Mouse (Mus musculus) forebrain, embryonic 13.5 days (tissue): ENCODE measurements at regions not wholly inside any gene's neighbourhood (a gene's known extent, or its start where the extent isn't known, plus 50 kb on each side); places are given as distances from the start of the nearest gene placed in this dataset.

Experiments used
- ATAC-seq: fragments of 200-750 bp; cut with Nextera tagmentation; 2 replicates; pipeline ENCODE4 v1.8.0; 2017
- H3K27ac ChIP-seq: fragments of 300-500 bp; sonication (generic); 2 replicates; pipeline ENCODE4 v1.5.1; 2015; ENCODE audit warnings: inconsistent platforms, mild to moderate bottlenecking, moderate library complexity
- H3K27me3 ChIP-seq: fragments of 300-500 bp; sonication (generic); 2 replicates; pipeline ENCODE4 v1.6.1; 2015; ENCODE audit warnings: mild to moderate bottlenecking, inconsistent platforms
- H3K36me3 ChIP-seq: fragments of 300-500 bp; sonication (generic); 2 replicates; pipeline ENCODE4 v1.6.1; 2015; ENCODE audit warnings: mild to moderate bottlenecking, inconsistent platforms; ENCODE audit not compliant: poor library complexity, severe bottlenecking
- H3K4me1 ChIP-seq: fragments of 300-500 bp; sonication (generic); 2 replicates; pipeline ENCODE4 v1.6.1; 2015; ENCODE audit warnings: inconsistent platforms
- H3K4me2 ChIP-seq: fragments of 300-500 bp; sonication (generic); 2 replicates; pipeline ENCODE4 v1.6.1; 2015; ENCODE audit warnings: inconsistent platforms, mild to moderate bottlenecking, moderate library complexity
- H3K4me3 ChIP-seq: fragments of 300-500 bp; sonication (generic); 2 replicates; pipeline ENCODE4 v1.5.1; 2015; ENCODE audit warnings: mild to moderate bottlenecking, inconsistent platforms
- H3K9ac ChIP-seq: fragments of 300-500 bp; sonication (generic); 2 replicates; pipeline ENCODE4 v1.6.1; 2015; ENCODE audit warnings: mild to moderate bottlenecking, inconsistent platforms
- H3K9me3 ChIP-seq: fragments of 300-500 bp; sonication (generic); replicated peaks from 2 replicates; pipeline ENCODE4 v1.6.1; 2016; ENCODE audit warnings: inconsistent platforms
- WGBS: fragments of 180-500 bp; shearing (Covaris S2); methylation state at CpG from one replicate; pipeline ENCODE4 v1.1.7; 2015; 5-methylcytosine and 5-hydroxymethylcytosine counted together

DNA sequence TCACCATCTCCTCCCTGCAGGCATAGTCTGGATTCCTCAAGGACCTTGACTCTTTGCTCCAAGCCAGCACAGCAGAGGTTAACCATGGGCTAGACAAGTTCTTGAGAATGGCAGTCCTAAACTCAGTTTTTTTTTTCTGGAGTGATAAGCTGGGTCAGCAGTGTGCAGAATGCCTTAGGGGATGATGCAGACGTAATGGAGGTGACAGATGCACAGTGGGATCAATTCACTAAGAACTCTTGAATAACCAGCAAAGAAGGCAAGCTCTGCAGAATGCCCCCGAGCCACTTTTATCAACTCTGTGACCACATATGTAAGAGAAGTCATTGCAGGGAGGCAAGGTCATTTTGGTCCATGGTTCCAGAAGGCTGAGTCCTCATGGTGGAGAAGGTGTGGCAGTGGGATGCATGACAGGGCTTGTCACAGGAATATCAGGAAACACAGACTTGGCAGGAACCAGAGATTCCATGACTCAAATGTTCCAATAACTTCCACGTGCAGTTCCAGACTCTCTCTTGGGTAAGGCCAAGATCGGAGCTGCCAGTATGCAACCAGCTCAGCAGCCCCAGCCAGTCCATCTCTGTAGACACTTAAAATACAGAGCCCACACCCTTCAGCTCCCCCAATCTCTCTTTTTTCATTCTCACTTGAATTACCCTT lies 494.3 kb downstream of the Cdh26 start:
- ATAC-seq = no peak
- Histone ChIP-seq H3K9ac (no peak overlapping the region), H3K27me3 (no peaks in the 10 kb centered on the region), H3K36me3 (no peaks in the 10 kb centered on the region), H3K4me2 (no peak overlapping the region), H3K9me3 (no peaks in the 10 kb centered on the region), H3K27ac (no peak overlapping the region), H3K4me1 (peaks cover 15% of the 10 kb centered on the region), H3K4me3 (no peak overlapping the region)
- 77% methylated on average over 4 of the region's 4 CpGs for WGBS

DNA sequence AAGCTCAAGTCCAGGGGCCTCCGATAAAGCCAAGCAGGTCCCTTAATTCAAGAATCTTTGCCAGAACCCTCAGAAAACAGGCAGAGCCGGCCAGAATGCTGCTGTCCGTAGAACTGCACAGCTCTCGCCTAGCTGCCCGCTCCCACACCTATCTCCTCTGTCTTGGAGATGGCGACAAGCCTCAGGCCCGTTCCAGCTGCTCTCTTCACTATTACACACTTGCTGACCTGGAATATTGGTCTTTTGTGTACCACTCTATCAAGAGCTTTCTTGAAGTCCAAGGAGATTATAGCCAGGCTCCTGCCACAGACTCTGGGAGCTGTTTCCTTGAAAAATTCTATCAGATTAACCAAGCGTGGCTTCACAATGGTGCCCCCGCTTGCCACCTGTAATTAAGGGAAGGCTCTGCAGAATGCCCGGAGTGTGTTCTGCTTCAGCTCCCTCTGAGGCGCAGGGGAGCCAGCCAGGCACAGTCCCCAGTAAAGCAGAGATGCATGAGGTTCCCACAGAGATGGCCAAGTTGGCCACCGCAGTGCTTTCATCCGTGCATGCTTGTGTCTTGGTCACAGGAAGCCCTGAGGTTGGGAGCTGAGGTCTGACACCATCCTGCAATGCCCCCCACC lies 496.8 kb downstream of the Cdh26 start:
- Histone ChIP-seq H3K4me3 (no peak overlapping the region), H3K27ac (no peak overlapping the region), H3K4me1 (peaks cover 10% of the 10 kb centered on the region), H3K4me2 (no peak overlapping the region), H3K36me3 (no peaks in the 10 kb centered on the region), H3K27me3 (no peaks in the 10 kb centered on the region), H3K9me3 (no peaks in the 10 kb centered on the region), H3K9ac (no peak overlapping the region)
- no peak for ATAC-seq
- 49% methylated on average over 13 of the region's 13 CpGs for WGBS

DNA sequence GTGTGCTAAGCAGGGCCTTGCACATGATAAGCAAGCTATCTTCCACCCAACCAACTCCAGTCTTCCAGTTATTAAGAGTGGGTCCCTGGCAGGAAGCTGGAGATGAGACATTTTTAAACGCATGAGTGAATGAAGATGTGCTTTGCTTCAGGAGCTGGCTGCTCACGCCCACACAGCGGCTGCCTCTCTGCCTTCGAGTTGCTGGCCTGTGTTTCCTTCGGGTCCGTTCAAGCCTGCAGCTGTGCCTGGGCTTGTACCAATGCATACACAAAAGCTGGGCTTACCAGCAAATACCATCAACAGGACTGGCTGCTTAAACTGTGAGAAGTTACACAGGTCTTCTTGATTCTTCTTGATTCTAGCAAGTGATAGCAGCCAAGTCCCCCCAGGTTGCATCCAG lies 498.7 kb downstream of the Cdh26 start:
- Histone ChIP-seq H3K27ac (no peak overlapping the region), H3K27me3 (no peaks in the 10 kb centered on the region), H3K4me1 (peaks cover 10% of the 10 kb centered on the region), H3K36me3 (no peaks in the 10 kb centered on the region), H3K9me3 (no peaks in the 10 kb centered on the region), H3K4me2 (no peak overlapping the region), H3K4me3 (no peak overlapping the region), H3K9ac (no peak overlapping the region)
- no peak for ATAC-seq
- 83% methylated on average over 6 of the region's 6 CpGs for WGBS

- no peaks in the 10 kb centered on the region for H3K36me3 ChIP-seq
- H3K9me3 ChIP-seq = no peaks in the 10 kb centered on the region
- ATAC-seq = no peak
- no peak overlapping the region for H3K27ac ChIP-seq
- H3K4me3 ChIP-seq = no peak overlapping the region
- peaks cover 10% of the 10 kb centered on the region for H3K4me1 ChIP-seq
- H3K9ac ChIP-seq = no peak overlapping the region
- no peak overlapping the region for H3K4me2 ChIP-seq
- no peaks in the 10 kb centered on the region for H3K27me3 ChIP-seq
- WGBS = 73% methylated on average over 2 of the region's 2 CpGs
Measured at GRCm38 (mm10) chr2:178930125-178930524, 499.8 kb downstream of the Cdh26 start.

- Histone ChIP-seq H3K9me3 (no peaks in the 10 kb centered on the region), H3K9ac (no peak overlapping the region), H3K36me3 (no peaks in the 10 kb centered on the region), H3K4me1 (peaks cover 29% of the 10 kb centered on the region), H3K27ac (no peak overlapping the region), H3K4me2 (no peak overlapping the region), H3K4me3 (no peak overlapping the region), H3K27me3 (no peaks in the 10 kb centered on the region)
- no peak for ATAC-seq
- 26% methylated on average over 6 of the region's 6 CpGs for WGBS
Measured at GRCm38 (mm10) chr2:178948471-178948870, 493.8 kb upstream of the Cdh4 start.

DNA sequence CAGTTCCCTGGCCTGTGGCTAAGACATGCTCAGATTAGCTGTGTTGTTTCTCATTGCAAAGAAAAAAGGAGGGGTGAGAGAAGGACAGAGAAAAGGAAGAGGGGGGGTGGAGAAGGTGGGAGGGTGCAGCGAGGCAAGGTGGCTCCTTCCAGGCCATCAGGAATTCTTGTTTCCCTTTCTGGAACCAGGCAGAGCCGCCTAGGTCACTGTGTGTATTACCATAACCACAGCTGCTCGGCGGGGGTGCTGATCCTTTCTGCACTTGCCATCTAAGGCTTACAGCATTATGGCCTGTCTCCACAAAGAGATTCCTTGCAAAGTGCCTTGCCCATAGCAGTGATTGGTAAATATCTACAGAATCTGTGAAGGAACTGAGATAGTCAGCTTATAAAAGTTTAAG lies 493.1 kb upstream of the Cdh4 start:
- H3K4me1 ChIP-seq = peaks cover 29% of the 10 kb centered on the region
- no peaks in the 10 kb centered on the region for H3K36me3 ChIP-seq
- no peak overlapping the region for H3K27ac ChIP-seq
- H3K9ac ChIP-seq = no peak overlapping the region
- no peak overlapping the region for H3K4me3 ChIP-seq
- no peak for ATAC-seq
- H3K4me2 ChIP-seq = no peak overlapping the region
- no peaks in the 10 kb centered on the region for H3K9me3 ChIP-seq
- no peaks in the 10 kb centered on the region for H3K27me3 ChIP-seq
- WGBS = 39% methylated on average over 4 of the region's 4 CpGs

GRCm38 (mm10) chr2:178950304-178950703 lies 491.9 kb upstream of the Cdh4 start:
- H3K36me3 ChIP-seq = no peaks in the 10 kb centered on the region
- H3K9ac ChIP-seq = no peak overlapping the region
- no peak overlapping the region for H3K4me2 ChIP-seq
- no peak for ATAC-seq
- H3K4me1 ChIP-seq = peaks cover 29% of the 10 kb centered on the region
- no peak overlapping the region for H3K27ac ChIP-seq
- 4% methylated on average over 1 of the region's 1 CpGs for WGBS
- H3K4me3 ChIP-seq = no peak overlapping the region
- no peaks in the 10 kb centered on the region for H3K27me3 ChIP-seq
- H3K9me3 ChIP-seq = no peaks in the 10 kb centered on the region

GRCm38 (mm10) chr2:178954420-178955067 lies 487.7 kb upstream of the Cdh4 start:
- no peaks in the 10 kb centered on the region for H3K36me3 ChIP-seq
- 61% methylated on average over 2 of the region's 2 CpGs for WGBS
- no peak overlapping the region for H3K4me3 ChIP-seq
- H3K4me1 ChIP-seq = peaks cover 10% of the 10 kb centered on the region; the same call in 1 of the 2 replicates
- ATAC-seq = no peak
- H3K4me2 ChIP-seq = no peak overlapping the region
- H3K27me3 ChIP-seq = no peaks in the 10 kb centered on the region
- no peak overlapping the region for H3K27ac ChIP-seq
- no peak overlapping the region for H3K9ac ChIP-seq
- no peaks in the 10 kb centered on the region for H3K9me3 ChIP-seq

GRCm38 (mm10) chr2:178958829-178959228 lies 483.4 kb upstream of the Cdh4 start:
- Histone ChIP-seq H3K4me3 (no peak overlapping the region), H3K9ac (no peak overlapping the region), H3K4me1 (no peaks in the 10 kb centered on the region), H3K4me2 (no peak overlapping the region), H3K36me3 (no peaks in the 10 kb centered on the region), H3K9me3 (no peaks in the 10 kb centered on the region), H3K27ac (no peak overlapping the region), H3K27me3 (no peaks in the 10 kb centered on the region)
- no peak for ATAC-seq
- 68% methylated on average over 10 of the region's 10 CpGs for WGBS

- Histone ChIP-seq H3K9ac (no peak overlapping the region), H3K27me3 (no peaks in the 10 kb centered on the region), H3K4me2 (no peak overlapping the region), H3K4me1 (no peaks in the 10 kb centered on the region), H3K36me3 (no peaks in the 10 kb centered on the region), H3K9me3 (no peaks in the 10 kb centered on the region), H3K27ac (no peak overlapping the region), H3K4me3 (no peak overlapping the region)
- ATAC-seq = no peak
- 60% methylated on average over 6 of the region's 6 CpGs for WGBS
Measured at GRCm38 (mm10) chr2:178959603-178960002, 482.6 kb upstream of the Cdh4 start.

- no peak for ATAC-seq
- WGBS = 49% methylated on average over 11 of the region's 11 CpGs
- H3K27ac ChIP-seq = no peak overlapping the region
- H3K4me2 ChIP-seq = no peak overlapping the region
- H3K9ac ChIP-seq = no peak overlapping the region
- H3K27me3 ChIP-seq = no peaks in the 10 kb centered on the region
- no peaks in the 10 kb centered on the region for H3K4me1 ChIP-seq
- no peaks in the 10 kb centered on the region for H3K9me3 ChIP-seq
- no peaks in the 10 kb centered on the region for H3K36me3 ChIP-seq
- H3K4me3 ChIP-seq = no peak overlapping the region
Measured at GRCm38 (mm10) chr2:178967584-178968365, 474.5 kb upstream of the Cdh4 start.

DNA sequence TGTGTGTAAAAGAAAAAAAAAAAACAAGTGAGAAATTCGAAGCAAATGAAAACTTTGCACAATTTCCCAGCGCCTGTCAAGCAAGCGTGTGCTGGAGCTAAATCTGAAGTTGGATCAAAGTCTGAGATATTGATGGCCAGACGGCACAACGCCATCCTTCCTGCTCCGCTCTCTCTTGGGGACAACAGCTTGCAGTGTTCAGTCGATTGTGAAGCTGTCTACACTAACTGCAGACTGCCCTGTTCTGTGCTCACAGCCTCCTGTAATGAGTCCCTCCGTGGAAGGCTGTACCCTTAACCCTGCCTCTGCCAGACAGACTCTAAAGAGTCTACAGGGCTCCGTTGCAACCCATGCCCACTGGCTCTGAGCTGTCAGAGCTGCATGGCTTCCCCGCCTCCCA lies 472.5 kb upstream of the Cdh4 start:
- H3K36me3 ChIP-seq = no peaks in the 10 kb centered on the region
- no peak overlapping the region for H3K4me3 ChIP-seq
- 71% methylated on average over 10 of the region's 10 CpGs for WGBS
- H3K9ac ChIP-seq = no peak overlapping the region
- H3K4me1 ChIP-seq = no peaks in the 10 kb centered on the region
- ATAC-seq = no peak
- no peak overlapping the region for H3K4me2 ChIP-seq
- no peak overlapping the region for H3K27ac ChIP-seq
- no peaks in the 10 kb centered on the region for H3K27me3 ChIP-seq
- H3K9me3 ChIP-seq = no peaks in the 10 kb centered on the region
